Mouse (Mus musculus): ENCODE data around the gene Gm7945.
"Not testable (repeated sequence)": the region's sequence is repeated elsewhere in the genome, so short reads cannot be mapped to it uniquely, and the experiment has no call there.

DNA sequence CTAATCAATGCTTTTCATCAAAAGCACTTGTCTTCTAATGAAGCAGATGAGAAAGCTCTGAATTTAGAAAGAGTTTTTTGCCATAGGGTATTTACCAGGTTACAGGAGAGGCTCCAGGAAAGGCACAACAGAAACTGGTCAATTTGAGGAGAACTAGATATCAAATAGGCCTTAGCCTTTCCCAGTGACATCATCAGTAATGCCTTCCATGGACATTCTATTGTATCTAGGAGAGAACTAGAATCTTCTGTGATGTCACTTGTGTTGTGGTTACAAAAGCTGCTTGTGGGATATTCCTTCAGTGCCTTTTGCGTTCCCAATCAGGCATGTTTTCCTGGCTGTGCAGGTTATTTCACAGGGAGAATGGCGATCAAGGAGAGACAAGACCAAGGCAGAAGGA, 37.9 kb downstream of the Gm7945 start, which contains the start of gene Gm5798:
- not testable (repeated sequence) for TF ChIP-seq MAFK (IDR thresholded peaks at IDR 0.05; ENCODE audit: insufficient read depth, low read depth, low read length); ZNF384 (IDR thresholded peaks at IDR 0.05; ENCODE audit: low read depth, low read length)
